Mouse (Mus musculus) bone marrow, adult 2 months (tissue): ENCODE measurements at regions not wholly inside any gene's neighbourhood (a gene's known extent, or its start where the extent isn't known, plus 50 kb on each side); places are given as distances from the start of the nearest gene placed in this dataset.

Experiments used
- CTCF ChIP-seq: fragments of 200-500 bp; IDR thresholded peaks from 2 replicates; pipeline ENCODE4 v1.5.1; 2011; ENCODE audit warnings: low read length, control low read depth; ENCODE audit not compliant: control insufficient read depth, insufficient read depth
- POLR2A ChIP-seq: fragments of 200-500 bp; IDR thresholded peaks from 2 replicates; pipeline ENCODE4 v1.6.1; 2011; ENCODE audit warnings: low read depth, mild to moderate bottlenecking, control low read depth, low read length, borderline replicate concordance; ENCODE audit not compliant: control insufficient read depth

- no peak for TF ChIP-seq CTCF
- TF ChIP-seq POLR2A = no peak
Measured at GRCm38 (mm10) chr15:42901782-42902181, 2767.6 kb downstream of the 9330182O14Rik start.
